Comparison of ENCODE assay signal across 7 mouse cellular contexts in genomic region chr10:75897373-75897772, GRCm38 (mm10). TPM values are rescaled to one million over a fixed set of nuclear protein-coding genes. Genes with fewer than 3 reads are reported as not detected.
A peak's percentile ranks its signal among the peaks of the same experiment; 100 is the strongest.
DNase-seq lines count a peak whose midpoint lies in the region; ATAC-seq and TF ChIP-seq lines count a peak whose summit lies in the region.

No protein-coding gene starts in this region.

- H3K4me2 ChIP-seq in hindbrain, embryonic 14.5 days (replicated peaks): no peak overlapping the region
- no peak overlapping the region for H3K4me2 ChIP-seq in liver, postnatal 0 days (ENCODE audit: low read depth, low read length)

- no peaks in the 10 kb centered on the region for H3K36me3 ChIP-seq in testis, adult 2 months (ENCODE audit: control insufficient read depth, insufficient read depth, low read length)
- peaks cover 80% of the 10 kb centered on the region for H3K36me3 ChIP-seq in hindbrain, embryonic 14.5 days (replicated peaks; ENCODE audit: control insufficient read depth, insufficient read depth)
- peaks cover 41% of the 10 kb centered on the region for H3K36me3 ChIP-seq in liver, postnatal 0 days (replicated peaks; ENCODE audit: insufficient read depth, low read length)

- H3K4me3 ChIP-seq in testis, adult 2 months (ENCODE audit: control insufficient read depth, low read depth, low read length): no peak overlapping the region
- H3K4me3 ChIP-seq in hindbrain, embryonic 14.5 days (replicated peaks; ENCODE audit: low read length): no peak overlapping the region
- H3K4me3 ChIP-seq in liver, postnatal 0 days (ENCODE audit: low read depth, low read length): no peak overlapping the region

- no peak for ATAC-seq in hindbrain, embryonic 14.5 days (ENCODE audit: low FRiP score)
- no peak for ATAC-seq in liver, postnatal 0 days

- TF ChIP-seq POLR2A in testis, adult 2 months (IDR thresholded peaks at IDR 0.05; ENCODE audit: control insufficient read depth, low read depth, low read length): no peak

- TF ChIP-seq EP300 in liver, postnatal 0 days (IDR thresholded peaks at IDR 0.05; ENCODE audit: low read depth): no peak

- WGBS in hindbrain, embryonic 14.5 days: 31% methylated on average over 6 of the region's 6 CpGs
- WGBS in liver, postnatal 0 days (ENCODE audit: insufficient replicate concordance): 42% methylated on average over 6 of the region's 6 CpGs

- peak; percentile 39; the same call in 1 of the 2 replicates for TF ChIP-seq CTCF in testis, adult 2 months (IDR thresholded peaks at IDR 0.05; ENCODE audit: control insufficient read depth, insufficient read depth, insufficient replicate concordance, low read depth, low read length)
- TF ChIP-seq CTCF in liver, postnatal 0 days (IDR thresholded peaks at IDR 0.05; ENCODE audit: low read depth): peak; percentile 87

- H3K9ac ChIP-seq in hindbrain, embryonic 14.5 days: no peak overlapping the region
- H3K9ac ChIP-seq in liver, postnatal 0 days (replicated peaks): no peak overlapping the region

- no peak overlapping the region for H3K27ac ChIP-seq in testis, adult 2 months (ENCODE audit: control insufficient read depth, insufficient read depth, low read depth, low read length)
- no peak overlapping the region for H3K27ac ChIP-seq in hindbrain, embryonic 14.5 days
- no peak overlapping the region for H3K27ac ChIP-seq in liver, postnatal 0 days (ENCODE audit: low read depth)

- H3K27me3 ChIP-seq in testis, adult 2 months (ENCODE audit: control insufficient read depth, insufficient read depth, low read length): no peaks in the 10 kb centered on the region
- H3K27me3 ChIP-seq in hindbrain, embryonic 14.5 days (ENCODE audit: control insufficient read depth, insufficient read depth, low read length): no peaks in the 10 kb centered on the region
- H3K27me3 ChIP-seq in liver, postnatal 0 days (ENCODE audit: insufficient read depth, low read length): no peaks in the 10 kb centered on the region

- H3K9me3 ChIP-seq in hindbrain, embryonic 14.5 days (ENCODE audit: control insufficient read depth, low read length): no peaks in the 10 kb centered on the region
- H3K9me3 ChIP-seq in liver, postnatal 0 days (ENCODE audit: low read length): no peaks in the 10 kb centered on the region

- H3K4me1 ChIP-seq in testis, adult 2 months (ENCODE audit: control insufficient read depth, insufficient read depth, low read length): peaks cover 18% of the 10 kb centered on the region
- peaks cover 5% of the 10 kb centered on the region; the same call in 1 of the 2 replicates for H3K4me1 ChIP-seq in hindbrain, embryonic 14.5 days (replicated peaks; ENCODE audit: control insufficient read depth, insufficient read depth, low read length)
- H3K4me1 ChIP-seq in liver, postnatal 0 days (ENCODE audit: insufficient read depth): peaks cover 10% of the 10 kb centered on the region

- DNase-seq in testis, postnatal 14 days (ENCODE audit: low spot score): no peak
- DNase-seq in adrenal gland, postnatal 10 days: peak; percentile 88
- peak; percentile 75 for DNase-seq in embryo, embryonic 11 days
- peak; percentile 71 for DNase-seq in hindbrain, embryonic 14.5 days (ENCODE audit: low spot score)
- DNase-seq in liver, postnatal 0 days: peak; percentile 82
- DNase-seq in right cerebral cortex, postnatal 4 days: peak; percentile 89

RNA-seq across cellular contexts. Expression of gene Derl3, which starts 4.2 kb away (rescaled TPM):
- 120 and 145 TPM in 2 replicates for polyA plus RNA-seq in testis, adult 2 months (2012; rRNA removed)
- 1 to 10 TPM in 1 of 2 experiments, under 1 TPM in 1; 0.91 to 1.3 TPM for total RNA-seq in adrenal gland, postnatal 10 days (2021)
- polyA plus RNA-seq in hindbrain, embryonic 14.5 days (2014; fragmentation: Nextera tagmentation; extraction: Ambion mirVana): 0.91 and 1.5 TPM in 2 replicates
- 0.52 and 0.95 TPM in 2 replicates for polyA plus RNA-seq in liver, postnatal 0 days (2015; fragmentation: Nextera tagmentation; extraction: Ambion mirVana)

RNA-seq across cellular contexts. Expression of gene Smarcb1, which starts 24.0 kb away (rescaled TPM):
- 41.7 and 43.9 TPM in 2 replicates for polyA plus RNA-seq in testis, adult 2 months (2012; rRNA removed)
- total RNA-seq in adrenal gland, postnatal 10 days (2021): 10 to 100 TPM; 70.4 to 73.0 TPM
- polyA plus RNA-seq in hindbrain, embryonic 14.5 days (2014; fragmentation: Nextera tagmentation; extraction: Ambion mirVana): 230 and 231 TPM in 2 replicates
- 35.5 and 36.0 TPM in 2 replicates for polyA plus RNA-seq in liver, postnatal 0 days (2015; fragmentation: Nextera tagmentation; extraction: Ambion mirVana)

RNA-seq across cellular contexts. Expression of gene Chchd10, which starts 35.6 kb away (rescaled TPM):
- 64.5 and 78.9 TPM in 2 replicates for polyA plus RNA-seq in testis, adult 2 months (2012; rRNA removed)
- 1,000 to 10,000 TPM; 1,348 to 1,353 TPM for total RNA-seq in adrenal gland, postnatal 10 days (2021)
- polyA plus RNA-seq in hindbrain, embryonic 14.5 days (2014; fragmentation: Nextera tagmentation; extraction: Ambion mirVana): 148 TPM in 2 replicates
- polyA plus RNA-seq in liver, postnatal 0 days (2015; fragmentation: Nextera tagmentation; extraction: Ambion mirVana): 1,168 and 1,173 TPM in 2 replicates

RNA-seq across cellular contexts. Expression of gene Mif, which starts 37.3 kb away (rescaled TPM):
- polyA plus RNA-seq in testis, adult 2 months (2012; rRNA removed): 261 and 275 TPM in 2 replicates
- 100 to 1,000 TPM; 267 to 281 TPM for total RNA-seq in adrenal gland, postnatal 10 days (2021)
- polyA plus RNA-seq in hindbrain, embryonic 14.5 days (2014; fragmentation: Nextera tagmentation; extraction: Ambion mirVana): 1,642 and 1,896 TPM in 2 replicates
- 1,043 and 1,160 TPM in 2 replicates for polyA plus RNA-seq in liver, postnatal 0 days (2015; fragmentation: Nextera tagmentation; extraction: Ambion mirVana)

RNA-seq across cellular contexts. Expression of gene Mmp11, which starts 38.9 kb away (rescaled TPM):
- 6.9 and 7.5 TPM in 2 replicates for polyA plus RNA-seq in testis, adult 2 months (2012; rRNA removed)
- total RNA-seq in adrenal gland, postnatal 10 days (2021): 10 to 100 TPM in 1 of 2 experiments, 1 to 10 TPM in 1; 6.6 to 14.6 TPM
- 16.8 and 18.0 TPM in 2 replicates for polyA plus RNA-seq in hindbrain, embryonic 14.5 days (2014; fragmentation: Nextera tagmentation; extraction: Ambion mirVana)
- polyA plus RNA-seq in liver, postnatal 0 days (2015; fragmentation: Nextera tagmentation; extraction: Ambion mirVana): 2.8 and 3.6 TPM in 2 replicates

Comparison
In these comparisons a context has a peak if more than half of its experiments do, and no peak if none do; other contexts are left out.
1. RNA of gene Derl3, which starts 4.2 kb away (polyA plus RNA-seq): 120 to 145 TPM in testis, adult 2 months; 0.91 to 1.5 TPM in hindbrain, embryonic 14.5 days and 0.52 to 0.95 TPM in liver, postnatal 0 days; every median in the first group is over 10 times any median in the second.